Mouse (Mus musculus): ENCODE measurements around the gene Bcl2l11. TPM values are rescaled to one million over a fixed set of nuclear protein-coding genes. Genes with fewer than 3 reads are reported as not detected.

Gene Bcl2l11
- polyA plus RNA-seq, 1 experiment from 2014 or later: 15.7 TPM

DNA sequence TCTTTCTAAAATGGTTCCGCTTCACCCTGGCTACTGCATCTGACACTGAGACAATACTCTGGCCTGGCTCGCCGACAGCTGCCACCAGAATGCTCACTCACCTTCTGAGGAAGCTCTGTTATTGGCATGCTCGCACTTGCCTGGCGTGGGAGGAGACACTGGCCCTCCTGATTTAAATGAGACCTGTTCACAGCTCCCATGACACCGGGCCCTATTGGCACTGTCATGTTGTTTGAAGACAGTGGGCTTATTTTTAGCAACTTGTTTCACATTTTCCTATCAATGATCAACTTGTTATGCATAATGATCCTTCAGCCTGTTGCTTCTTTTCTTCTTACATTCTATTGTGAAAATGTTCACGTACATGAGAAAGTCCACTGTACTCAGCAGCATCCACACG is 37.3 kb downstream of the Bcl2l11 start:
- no peak for DNase-seq (ENCODE audit: low spot score)
- 49% methylated on average over 8 of the region's 8 CpGs for WGBS
- H3K27me3 ChIP-seq (ENCODE audit: insufficient read depth, low read length): no peaks in the 10 kb centered on the region

DNA sequence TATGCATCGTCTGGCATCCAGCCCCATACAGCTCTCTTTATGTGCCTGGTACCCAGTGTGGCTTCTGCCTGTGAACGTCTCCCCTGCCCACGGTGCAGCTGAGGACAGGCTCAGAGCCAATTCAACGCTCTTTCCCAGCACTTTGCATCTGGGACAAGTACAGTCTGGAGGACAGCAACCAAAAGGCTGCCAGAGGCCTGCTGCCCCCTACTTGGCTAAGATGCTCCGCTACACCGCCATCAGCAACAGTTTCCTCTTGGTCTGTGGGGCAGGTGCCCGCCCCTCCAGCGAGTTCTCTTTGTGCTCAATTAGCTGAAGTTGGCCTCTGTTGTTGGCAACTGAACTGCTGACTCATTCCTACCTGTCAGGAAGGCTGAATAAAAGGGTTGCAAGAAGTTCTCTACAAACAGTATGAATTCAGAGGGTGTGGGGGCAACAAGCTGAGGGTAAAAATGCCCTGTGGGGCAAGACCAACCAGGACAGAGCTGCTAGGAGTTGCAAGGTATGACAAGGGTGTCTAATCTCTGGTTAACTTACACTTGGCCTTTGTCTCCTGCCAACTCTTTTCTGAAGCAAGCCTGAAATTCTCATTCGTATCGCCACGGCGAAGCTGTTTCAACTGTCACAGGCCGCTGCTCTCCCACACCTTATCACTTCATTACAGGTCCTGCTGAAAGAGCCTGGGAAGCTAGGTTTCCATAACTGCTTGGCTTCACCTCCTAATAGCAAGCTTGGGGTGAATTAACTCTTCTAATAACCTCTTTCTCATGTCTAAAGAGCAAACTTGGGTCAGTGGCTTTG is 41.0 kb downstream of the Bcl2l11 start:
- Histone ChIP-seq H3K27ac (0 out of 2 replicates have a peak overlapping the region, but pooled peaks have one; percentile 19), H3K9me3 (replicated peaks; ENCODE audit: low read length) (no peaks in the 10 kb centered on the region), H3K4me3 (replicated peaks; ENCODE audit: low read depth, low read length) (no peak overlapping the region), H3K9ac (ENCODE audit: low read depth, low read length) (no peak overlapping the region), H3K4me1 (replicated peaks; ENCODE audit: insufficient read depth, low read length) (no peaks in the 10 kb centered on the region; the same call in 1 of the 2 replicates), H3K36me3 (ENCODE audit: insufficient read depth, low read length) (no peaks in the 10 kb centered on the region; the same call in 1 of the 2 replicates), H3K4me2 (ENCODE audit: low read length) (no peak overlapping the region), H3K27me3 (ENCODE audit: insufficient read depth, low read length) (no peaks in the 10 kb centered on the region)
- DNase-seq (ENCODE audit: low spot score): no peak
- TF ChIP-seq CTCF (IDR thresholded peaks at IDR 0.05; ENCODE audit: low read depth): 0 out of 2 replicates have a peak, but pooled peaks have one; percentile 7
- ATAC-seq (replicated peaks; ENCODE audit: low FRiP score, low read depth): peak; percentile 29; the same call in 1 of the 2 replicates
- 59% methylated on average over 13 of the region's 13 CpGs for WGBS

More for the DNA sequence above, 37.3 kb downstream of the Bcl2l11 start:
- peaks cover 7% of the 10 kb centered on the region for H3K4me1 ChIP-seq (replicated peaks; ENCODE audit: insufficient read depth, low read length)
- TF ChIP-seq CTCF (IDR thresholded peaks at IDR 0.05; ENCODE audit: low read depth): no peak
- no peaks in the 10 kb centered on the region for H3K9me3 ChIP-seq (replicated peaks; ENCODE audit: low read length)
- no peak overlapping the region for H3K27ac ChIP-seq
- H3K4me2 ChIP-seq (ENCODE audit: low read length): no peak overlapping the region
- no peak overlapping the region for H3K4me3 ChIP-seq (replicated peaks; ENCODE audit: low read depth, low read length)
- no peak for ATAC-seq (replicated peaks; ENCODE audit: low FRiP score, low read depth)
- no peak overlapping the region for H3K9ac ChIP-seq (ENCODE audit: low read depth, low read length)
- H3K36me3 ChIP-seq (ENCODE audit: insufficient read depth, low read length): peaks cover 5% of the 10 kb centered on the region; the same call in 1 of the 2 replicates

DNA sequence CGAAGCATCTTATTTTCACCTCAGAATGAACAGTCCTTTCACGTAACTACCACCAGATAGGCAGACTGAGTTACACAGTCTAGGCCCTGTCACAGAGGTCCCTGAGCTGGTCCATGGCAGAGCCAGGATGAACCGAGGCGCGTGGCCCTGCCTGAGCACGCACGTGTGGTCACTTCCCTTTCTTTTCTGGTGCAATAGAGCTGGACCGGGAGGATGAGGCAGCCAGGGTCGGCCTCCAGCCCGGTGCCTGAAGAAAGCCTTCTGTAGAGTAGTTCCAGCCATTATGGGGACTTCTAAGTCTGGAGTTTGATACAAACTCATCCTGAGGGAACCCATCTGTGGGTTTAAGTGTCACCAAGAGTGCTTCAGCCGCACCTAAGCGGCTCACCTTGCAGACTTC is 42.1 kb downstream of the Bcl2l11 start:
- no peak overlapping the region for H3K4me3 ChIP-seq (replicated peaks; ENCODE audit: low read depth, low read length)
- H3K9me3 ChIP-seq (replicated peaks; ENCODE audit: low read length): no peaks in the 10 kb centered on the region
- no peaks in the 10 kb centered on the region for H3K4me1 ChIP-seq (replicated peaks; ENCODE audit: insufficient read depth, low read length)
- no peaks in the 10 kb centered on the region for H3K36me3 ChIP-seq (ENCODE audit: insufficient read depth, low read length)
- no peaks in the 10 kb centered on the region for H3K27me3 ChIP-seq (ENCODE audit: insufficient read depth, low read length)
- 88% methylated on average over 12 of the region's 12 CpGs for WGBS
- no peak overlapping the region for H3K9ac ChIP-seq (ENCODE audit: low read depth, low read length)
- no peak overlapping the region for H3K27ac ChIP-seq
- ATAC-seq (replicated peaks; ENCODE audit: low FRiP score, low read depth) (no peak), DNase-seq (ENCODE audit: low spot score) (no peak)
- TF ChIP-seq CTCF (IDR thresholded peaks at IDR 0.05; ENCODE audit: low read depth): no peak
- no peak overlapping the region for H3K4me2 ChIP-seq (ENCODE audit: low read length)

DNA sequence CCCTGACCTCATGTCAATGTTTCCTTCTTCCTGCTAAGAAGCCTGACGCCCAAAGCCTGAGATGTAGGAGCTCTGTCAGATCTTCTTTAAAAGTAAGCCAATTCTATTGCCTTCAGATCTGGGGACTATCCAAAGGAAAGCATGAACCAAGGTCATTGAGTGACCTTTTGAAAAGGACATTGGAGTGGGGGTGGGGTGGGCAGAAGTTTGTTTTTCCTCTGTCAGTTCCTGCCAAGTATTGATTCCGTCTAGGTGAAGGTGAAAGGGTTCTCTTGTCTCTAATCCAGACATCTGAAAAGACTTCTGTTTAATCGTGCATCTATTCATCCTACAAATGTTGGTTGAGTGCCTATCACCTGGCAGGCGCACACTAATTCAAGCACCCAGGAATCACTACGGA is 43.6 kb downstream of the Bcl2l11 start:
- no peak for ATAC-seq (replicated peaks; ENCODE audit: low FRiP score, low read depth)
- no peak for TF ChIP-seq CTCF (IDR thresholded peaks at IDR 0.05; ENCODE audit: low read depth)
- Histone ChIP-seq H3K4me2 (ENCODE audit: low read length) (no peak overlapping the region), H3K9me3 (replicated peaks; ENCODE audit: low read length) (no peaks in the 10 kb centered on the region), H3K27ac (no peak overlapping the region), H3K4me1 (replicated peaks; ENCODE audit: insufficient read depth, low read length) (peaks cover 7% of the 10 kb centered on the region; the same call in 1 of the 2 replicates), H3K4me3 (replicated peaks; ENCODE audit: low read depth, low read length) (no peak overlapping the region), H3K36me3 (ENCODE audit: insufficient read depth, low read length) (no peaks in the 10 kb centered on the region), H3K9ac (ENCODE audit: low read depth, low read length) (no peak overlapping the region), H3K27me3 (ENCODE audit: insufficient read depth, low read length) (no peaks in the 10 kb centered on the region)
- 82% methylated on average over 5 of the region's 5 CpGs for WGBS
- DNase-seq (ENCODE audit: low spot score): no peak

DNA sequence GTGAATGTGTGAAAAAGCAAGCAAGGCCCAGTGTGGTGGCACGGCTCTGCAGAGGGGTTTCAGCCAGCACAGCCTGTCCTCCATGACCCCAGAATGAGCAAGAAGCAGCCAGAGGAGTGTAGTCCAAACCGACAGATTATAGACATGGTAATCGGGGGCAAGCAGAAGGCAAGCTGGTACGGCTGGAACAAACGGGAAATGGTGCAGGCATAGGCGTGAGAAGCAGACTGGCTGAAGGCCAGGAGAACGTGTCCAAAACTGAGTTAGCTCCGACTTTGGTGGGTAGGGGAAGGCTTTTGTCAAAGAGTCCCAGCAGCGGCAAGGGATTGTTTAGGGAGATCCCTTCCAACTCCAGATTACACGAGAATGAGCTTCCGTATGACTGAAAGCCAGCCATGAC is 44.1 kb downstream of the Bcl2l11 start:
- H3K4me2 ChIP-seq (ENCODE audit: low read length): no peak overlapping the region
- peaks cover 8% of the 10 kb centered on the region; the same call in 1 of the 2 replicates for H3K4me1 ChIP-seq (replicated peaks; ENCODE audit: insufficient read depth, low read length)
- no peak overlapping the region for H3K4me3 ChIP-seq (replicated peaks; ENCODE audit: low read depth, low read length)
- 80% methylated on average over 11 of the region's 11 CpGs for WGBS
- H3K9ac ChIP-seq (ENCODE audit: low read depth, low read length): no peak overlapping the region
- no peak for TF ChIP-seq CTCF (IDR thresholded peaks at IDR 0.05; ENCODE audit: low read depth)
- no peaks in the 10 kb centered on the region for H3K9me3 ChIP-seq (replicated peaks; ENCODE audit: low read length)
- no peaks in the 10 kb centered on the region for H3K36me3 ChIP-seq (ENCODE audit: insufficient read depth, low read length)
- H3K27me3 ChIP-seq (ENCODE audit: insufficient read depth, low read length): no peaks in the 10 kb centered on the region
- no peak overlapping the region for H3K27ac ChIP-seq
- no peak for ATAC-seq (replicated peaks; ENCODE audit: low FRiP score, low read depth)
- DNase-seq (ENCODE audit: low spot score): no peak

DNA sequence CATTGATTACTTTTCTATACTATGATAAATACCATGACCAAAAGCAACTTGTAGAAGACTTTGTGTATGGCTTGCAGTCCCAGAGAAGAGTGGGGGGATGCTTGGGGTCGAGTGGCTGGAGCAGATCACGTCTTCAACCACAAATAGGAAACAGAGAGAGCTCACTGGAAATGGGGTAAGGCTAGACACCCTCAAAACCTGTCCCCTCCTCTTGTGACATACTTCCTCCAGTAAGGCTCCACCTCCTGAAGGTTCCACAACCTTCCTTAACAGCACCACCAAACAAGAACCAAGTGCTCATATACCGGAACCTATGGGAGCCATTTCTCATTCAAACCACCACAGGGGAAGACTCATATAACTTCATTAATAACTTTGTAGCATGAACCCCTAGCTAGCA is 44.8 kb downstream of the Bcl2l11 start:
- DNase-seq (ENCODE audit: low spot score): no peak
- H3K27me3 ChIP-seq (ENCODE audit: insufficient read depth, low read length): no peaks in the 10 kb centered on the region
- H3K9me3 ChIP-seq (replicated peaks; ENCODE audit: low read length): no peaks in the 10 kb centered on the region
- no peak for ATAC-seq (replicated peaks; ENCODE audit: low FRiP score, low read depth)
- WGBS: 94% methylated on average over 3 of the region's 3 CpGs
- H3K27ac ChIP-seq: no peak overlapping the region
- no peak overlapping the region for H3K4me2 ChIP-seq (ENCODE audit: low read length)
- peaks cover 8% of the 10 kb centered on the region; the same call in 1 of the 2 replicates for H3K4me1 ChIP-seq (replicated peaks; ENCODE audit: insufficient read depth, low read length)
- no peak overlapping the region for H3K4me3 ChIP-seq (replicated peaks; ENCODE audit: low read depth, low read length)
- H3K9ac ChIP-seq (ENCODE audit: low read depth, low read length): no peak overlapping the region
- H3K36me3 ChIP-seq (ENCODE audit: insufficient read depth, low read length): no peaks in the 10 kb centered on the region
- no peak for TF ChIP-seq CTCF (IDR thresholded peaks at IDR 0.05; ENCODE audit: low read depth)

Measured in kidney, postnatal 0 days (tissue).